Mouse (Mus musculus): ENCODE measurements around the gene Srrd.

Srrd gene

GRCm38 (mm10) chr5:112342463-112343204 lies at the start of gene Srrd, which contains the start of gene Hps4:
TSS of gene Srrd (minus strand) at chr5:112343040.
TSS of gene Hps4 (plus strand) at chr5:112343083.
- DNase-seq (ENCODE audit: low read depth, low spot score), result peak; percentile 86

GRCm38 (mm10) chr5:112391676-112392323 lies 49.0 kb upstream of the Srrd start:
- DNase-seq (ENCODE audit: low read depth, low spot score), result peak; percentile 64

GRCm38 (mm10) chr5:112391002-112391401 lies 48.2 kb upstream of the Srrd start:
- DNase-seq (ENCODE audit: low read depth, low spot score), result peak; percentile 66

GRCm38 (mm10) chr5:112389352-112389751 lies 46.5 kb upstream of the Srrd start:
- no peak for DNase-seq (ENCODE audit: low read depth, low spot score)

GRCm38 (mm10) chr5:112385973-112386372 lies 43.1 kb upstream of the Srrd start:
- DNase-seq (ENCODE audit: low read depth, low spot score), result peak; percentile 92

- DNase-seq (ENCODE audit: low read depth, low spot score), result no peak
These were observed 42.1 kb upstream of the Srrd start for GRCm38 (mm10) chr5:112384805-112385472.

- no peak for DNase-seq (ENCODE audit: low read depth, low spot score)
These were observed 39.9 kb upstream of the Srrd start for GRCm38 (mm10) chr5:112382641-112383330.

- DNase-seq (ENCODE audit: low read depth, low spot score), result no peak
These were observed 39.2 kb upstream of the Srrd start for GRCm38 (mm10) chr5:112382042-112382441.

- DNase-seq (ENCODE audit: low read depth, low spot score), result no peak
These were observed 38.3 kb upstream of the Srrd start for GRCm38 (mm10) chr5:112381154-112381553.

- no peak for DNase-seq (ENCODE audit: low read depth, low spot score)
These were observed 35.9 kb upstream of the Srrd start for GRCm38 (mm10) chr5:112378716-112379115.

- DNase-seq (ENCODE audit: low read depth, low spot score), result no peak
These were observed 34.5 kb upstream of the Srrd start for GRCm38 (mm10) chr5:112377380-112377779.

GRCm38 (mm10) chr5:112376111-112376510 lies 33.3 kb upstream of the Srrd start:
- no peak for DNase-seq (ENCODE audit: low read depth, low spot score)

- no peak for DNase-seq (ENCODE audit: low read depth, low spot score)
These were observed 29.1 kb upstream of the Srrd start for GRCm38 (mm10) chr5:112371933-112372332.

- DNase-seq (ENCODE audit: low read depth, low spot score), result no peak
These were observed 27.5 kb upstream of the Srrd start for GRCm38 (mm10) chr5:112370236-112370813.

- DNase-seq (ENCODE audit: low read depth, low spot score), result no peak
These were observed 26.5 kb upstream of the Srrd start for GRCm38 (mm10) chr5:112369326-112369725.

GRCm38 (mm10) chr5:112368666-112369065 lies 25.8 kb upstream of the Srrd start:
- DNase-seq (ENCODE audit: low read depth, low spot score), result no peak

GRCm38 (mm10) chr5:112367929-112368328 lies 25.1 kb upstream of the Srrd start:
- no peak for DNase-seq (ENCODE audit: low read depth, low spot score)

- no peak for DNase-seq (ENCODE audit: low read depth, low spot score)
These were observed 24.5 kb upstream of the Srrd start for GRCm38 (mm10) chr5:112367338-112367737.

- no peak for DNase-seq (ENCODE audit: low read depth, low spot score)
These were observed 24.0 kb upstream of the Srrd start for GRCm38 (mm10) chr5:112366879-112367278.

- DNase-seq (ENCODE audit: low read depth, low spot score), result no peak
These were observed 21.5 kb upstream of the Srrd start for GRCm38 (mm10) chr5:112364184-112364797.

- DNase-seq (ENCODE audit: low read depth, low spot score), result no peak
These were observed 17.2 kb upstream of the Srrd start for GRCm38 (mm10) chr5:112360077-112360476.
